Mouse (Mus musculus) T-helper 2 cell (primary cell): ENCODE results near the gene Cacna1c.

Experiments
- in situ Hi-C: fragments of 300-600 bp; cut with MboI, MseI; formaldehyde crosslinking; loops from one replicate; pipeline ENCODE4 v1.15.1; 2025; ENCODE audit warnings: high pct_unique_total_duplicates

Gene Cacna1c

DNA sequence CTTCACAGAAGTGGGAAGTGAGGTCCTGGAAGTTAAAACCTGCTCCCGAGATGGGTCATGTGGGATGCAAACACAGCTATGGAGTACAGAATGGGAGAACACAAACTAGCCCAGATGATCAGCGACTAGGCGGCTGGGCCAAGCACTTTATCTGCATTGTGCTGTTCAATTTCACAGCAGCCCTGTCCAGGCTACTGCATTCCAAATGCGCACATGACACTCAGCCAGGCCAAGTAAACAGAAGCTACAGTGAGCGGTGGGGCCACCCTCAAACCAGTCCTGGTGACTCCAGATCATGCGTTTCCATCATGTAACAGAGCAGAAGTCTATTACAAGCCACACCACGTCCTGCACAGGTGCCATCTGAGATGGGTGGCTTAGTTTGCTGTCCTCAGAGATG, 376.6 kb downstream of the Cacna1c start:
- in situ Hi-C loops: no loop called here

DNA sequence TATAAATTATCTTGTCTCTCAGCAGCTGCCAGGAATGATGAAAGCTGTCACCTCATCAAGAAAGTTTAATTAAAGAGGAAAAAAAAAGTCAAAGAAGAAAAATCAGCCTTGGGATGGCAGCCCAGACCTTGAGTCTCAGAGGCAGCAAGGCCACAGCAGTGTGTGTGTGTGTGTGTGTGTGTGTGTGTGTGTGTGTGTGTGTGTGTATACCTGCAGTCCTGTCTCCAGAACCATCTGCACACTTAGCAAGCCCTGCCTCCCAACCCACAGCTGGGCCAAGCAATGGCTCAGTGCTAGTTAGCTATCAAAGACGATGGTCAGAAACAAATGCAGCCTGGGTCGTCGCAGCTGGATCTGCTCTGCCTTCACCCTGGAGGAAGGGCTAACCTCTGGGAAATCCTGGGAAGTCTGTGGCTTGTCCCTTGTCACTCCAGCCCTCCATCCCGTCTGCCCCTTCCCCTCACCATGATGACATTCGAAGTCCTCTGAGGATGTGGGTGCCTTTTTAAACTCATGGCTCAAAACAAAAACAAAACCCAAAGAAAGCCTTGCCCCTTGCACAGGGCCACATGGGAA, 378.2 kb downstream of the Cacna1c start:
- in situ Hi-C loops: no loop called here

DNA sequence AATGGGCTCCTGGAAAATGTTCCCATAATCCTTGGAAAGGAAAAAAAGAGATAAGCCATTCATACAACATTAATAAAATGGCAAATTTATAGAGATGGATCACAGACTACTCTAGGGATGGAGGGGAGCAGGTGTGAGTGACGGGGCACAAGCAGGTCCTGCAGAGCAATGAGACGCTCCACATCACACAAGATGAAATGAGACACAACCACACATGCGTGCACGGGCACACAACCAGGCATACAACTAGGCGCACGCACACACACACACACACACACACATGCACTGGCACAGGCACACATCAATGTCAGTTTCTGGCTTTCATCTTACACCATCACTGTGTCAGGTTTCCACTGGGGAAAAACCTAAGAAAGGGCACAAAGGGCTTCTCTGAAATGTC, 380.0 kb downstream of the Cacna1c start:
- in situ Hi-C loops: no loop called here

- in situ Hi-C loops: no loop called here
Observed at GRCm38 (mm10) chr6:118812556-118812955, 383.7 kb downstream of the Cacna1c start.

GRCm38 (mm10) chr6:118812007-118812406, 384.2 kb downstream of the Cacna1c start:
- in situ Hi-C loops: no loop called here

GRCm38 (mm10) chr6:118810834-118811233, 385.4 kb downstream of the Cacna1c start:
- in situ Hi-C loops: no loop called here

GRCm38 (mm10) chr6:118805139-118805538, 391.1 kb downstream of the Cacna1c start:
- in situ Hi-C loops: loop anchor here (5.0 kb wide), 1 partner anchor 53 kb away; no protein-coding TSS in a partner anchor

DNA sequence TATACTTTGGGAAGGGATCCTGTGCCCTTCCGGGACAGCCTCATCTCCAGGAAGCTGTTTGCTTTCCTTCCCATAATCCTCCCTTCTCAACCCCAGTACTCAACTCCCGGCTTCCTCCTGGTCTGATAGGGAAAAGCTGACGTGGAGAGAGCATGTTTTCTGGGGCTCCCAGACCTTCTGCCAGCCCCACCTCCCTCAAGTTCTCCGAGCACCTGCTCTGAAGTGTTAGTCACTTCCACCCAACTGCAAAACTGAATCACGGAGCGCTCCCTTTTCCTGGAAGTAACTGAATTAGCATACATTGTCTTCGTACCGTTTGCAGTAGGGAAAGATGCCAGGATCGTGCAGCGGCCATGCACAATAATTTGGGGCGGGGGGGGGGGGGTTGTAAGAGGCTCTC, 393.9 kb downstream of the Cacna1c start:
- in situ Hi-C loops: no loop called here

DNA sequence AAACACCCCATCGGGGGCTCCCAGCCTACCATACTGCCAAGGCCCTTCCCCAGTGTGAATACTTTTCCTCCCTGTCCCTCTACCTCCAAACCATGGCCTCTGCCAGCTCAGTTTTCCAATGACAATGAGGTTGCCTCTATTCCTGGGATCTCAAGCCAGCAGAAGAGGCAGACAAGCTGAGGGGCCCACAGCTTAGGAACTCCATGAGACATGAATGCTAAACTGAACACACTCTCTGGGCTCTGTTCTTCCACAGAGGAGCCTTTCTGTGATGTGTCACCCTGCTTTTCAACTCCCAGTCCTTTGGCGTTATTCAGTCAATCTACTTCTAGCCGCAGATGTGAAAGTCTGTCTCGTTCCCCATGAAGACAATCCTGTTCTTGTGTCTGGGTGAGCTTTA, 399.8 kb downstream of the Cacna1c start:
- in situ Hi-C loops: no loop called here

DNA sequence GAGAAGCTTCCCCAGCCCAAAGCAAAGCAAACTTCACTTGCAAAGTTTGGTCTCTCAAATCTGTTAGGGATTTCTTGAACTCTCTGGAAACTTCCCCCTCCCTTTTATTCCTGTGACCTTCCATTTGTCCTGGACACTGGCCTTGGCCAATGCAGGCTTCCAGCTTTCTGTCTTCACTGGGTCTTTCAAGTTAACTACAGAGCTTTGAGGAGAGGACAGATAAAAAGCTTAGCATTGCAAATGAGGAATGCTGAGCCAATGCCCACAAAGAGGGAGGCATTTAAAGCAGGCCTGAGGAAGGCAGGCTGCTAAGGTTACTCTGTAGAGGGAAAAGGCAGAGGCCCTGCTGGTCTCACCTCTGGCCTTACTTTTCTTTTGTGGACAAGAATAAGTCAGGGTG, 400.5 kb downstream of the Cacna1c start:
- in situ Hi-C loops: no loop called here

GRCm38 (mm10) chr6:118791921-118792368, 404.3 kb downstream of the Cacna1c start:
- in situ Hi-C loops: no loop called here

- in situ Hi-C loops: no loop called here
Observed at GRCm38 (mm10) chr6:118787933-118788332, 408.3 kb downstream of the Cacna1c start.

- in situ Hi-C loops: no loop called here
Observed at GRCm38 (mm10) chr6:118780280-118780679, 415.9 kb downstream of the Cacna1c start.

DNA sequence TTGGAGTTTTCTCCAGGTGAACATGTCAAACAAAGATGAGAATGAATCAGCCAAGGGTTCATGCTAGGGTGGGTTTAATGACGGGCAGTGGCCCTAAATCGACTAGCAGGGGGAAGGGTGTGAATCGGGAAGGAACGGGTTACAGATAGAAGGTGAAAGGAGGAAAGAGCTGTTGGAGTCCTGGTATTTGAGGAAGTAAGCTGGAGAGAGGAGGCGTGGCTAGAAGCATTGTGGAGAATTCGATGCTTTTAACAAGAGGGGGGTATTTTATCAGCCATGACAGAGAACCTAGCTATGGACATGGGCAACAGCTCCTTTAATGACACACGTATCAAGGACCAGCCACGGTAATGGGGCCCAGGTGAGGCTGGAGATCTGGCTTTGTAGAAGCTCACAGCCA, 417.0 kb downstream of the Cacna1c start:
- in situ Hi-C loops: no loop called here

GRCm38 (mm10) chr6:118777457-118777856, 418.8 kb downstream of the Cacna1c start:
- in situ Hi-C loops: no loop called here

- in situ Hi-C loops: no loop called here
Observed at GRCm38 (mm10) chr6:118776459-118776858, 419.8 kb downstream of the Cacna1c start.

GRCm38 (mm10) chr6:118772581-118772980, 423.6 kb downstream of the Cacna1c start:
- in situ Hi-C loops: no loop called here

- in situ Hi-C loops: no loop called here
Observed at GRCm38 (mm10) chr6:118771121-118771520, 425.1 kb downstream of the Cacna1c start.

DNA sequence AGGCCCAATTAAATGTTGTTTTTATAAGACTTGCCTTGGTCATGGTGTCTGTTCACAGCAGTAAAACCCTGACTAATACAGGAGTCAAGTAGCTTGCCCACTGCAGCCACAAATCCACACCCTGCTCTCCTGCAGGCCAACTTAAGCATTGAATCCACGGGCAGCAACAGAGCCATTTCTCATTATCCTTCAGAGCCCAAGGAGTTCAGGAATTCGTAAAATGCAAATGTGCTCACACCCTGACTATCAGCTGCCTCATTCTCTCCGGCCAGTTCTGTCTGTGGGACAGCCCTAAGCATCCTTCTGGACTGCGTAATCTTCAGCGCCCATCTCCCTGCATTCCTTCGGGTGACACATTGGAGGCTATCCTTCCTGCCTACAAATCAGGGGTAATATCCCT, 425.8 kb downstream of the Cacna1c start:
- in situ Hi-C loops: no loop called here

DNA sequence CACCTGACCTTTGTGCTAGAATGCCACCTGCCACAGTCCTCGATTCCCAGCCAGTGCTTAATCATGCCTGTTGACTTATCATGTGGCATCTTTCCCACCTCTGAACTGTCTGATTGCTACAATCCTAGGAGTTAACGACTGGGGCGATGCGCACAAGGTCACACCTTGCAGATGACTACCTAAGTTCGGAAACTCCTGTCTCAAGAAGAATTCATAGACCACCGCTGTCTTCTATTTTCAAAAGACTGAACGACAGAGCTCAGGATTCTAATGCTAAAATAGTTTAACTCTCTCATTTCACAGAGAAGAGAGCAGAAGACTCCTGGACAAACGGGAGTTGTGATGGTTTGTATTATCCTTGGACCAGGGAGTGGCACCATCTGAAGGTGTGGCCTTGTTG, 426.4 kb downstream of the Cacna1c start:
- in situ Hi-C loops: no loop called here

GRCm38 (mm10) chr6:118767698-118768097, 428.5 kb downstream of the Cacna1c start:
- in situ Hi-C loops: no loop called here

- in situ Hi-C loops: no loop called here
Observed at GRCm38 (mm10) chr6:118765261-118765660, 431.0 kb downstream of the Cacna1c start.

GRCm38 (mm10) chr6:118759015-118759414, 437.2 kb downstream of the Cacna1c start:
- in situ Hi-C loops: no loop called here

DNA sequence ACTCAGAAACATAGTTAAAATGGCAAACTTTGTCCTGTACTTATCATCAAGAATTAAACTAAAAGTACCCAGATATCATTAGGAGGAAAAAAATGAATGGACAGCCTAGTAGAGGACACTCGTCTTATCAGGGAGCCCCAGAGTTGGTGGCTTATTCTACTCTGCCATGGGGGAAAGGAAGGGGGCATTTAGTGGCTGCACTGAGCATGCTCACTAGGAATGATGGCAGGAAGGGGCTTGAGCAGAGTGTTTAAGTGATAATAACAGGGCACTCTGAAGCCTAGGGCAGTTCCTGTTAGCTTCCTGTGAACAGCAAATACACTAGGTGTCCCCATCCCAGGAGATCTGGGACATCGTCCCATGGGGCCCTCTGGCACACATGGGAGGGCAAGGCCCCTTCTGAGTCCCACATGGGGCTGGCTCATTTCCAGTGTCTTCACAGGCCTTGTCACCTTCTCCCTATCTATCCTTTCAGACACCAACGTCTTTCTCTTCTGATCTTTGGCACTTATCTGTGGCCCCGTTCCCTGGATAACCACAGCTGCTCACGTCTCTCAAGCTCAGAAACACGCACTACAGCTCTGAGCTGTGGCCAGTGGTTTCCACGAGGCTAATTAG, 437.8 kb downstream of the Cacna1c start:
- in situ Hi-C loops: no loop called here
